Mouse (Mus musculus): ENCODE results near the gene Garnl3. TPM values are rescaled to one million over a fixed set of nuclear protein-coding genes. Genes with fewer than 3 reads are reported as not detected.
"Not testable (repeated sequence)": the region's sequence is repeated elsewhere in the genome, so short reads cannot be mapped to it uniquely, and the experiment has no call there.

Garnl3 gene
- polyA plus RNA-seq, 1 experiment from 2014 or later = 11.0 TPM

GRCm38 (mm10) chr2:33129005-33129404 lies 2.4 kb downstream of the Garnl3 start:
- peaks cover 31% of the 10 kb centered on the region for H3K27me3 ChIP-seq (replicated peaks)
- peak overlapping the region; percentile 98 for H3K4me2 ChIP-seq
- 57% methylated on average over 2 of the region's 2 CpGs for WGBS
- H3K36me3 ChIP-seq = no peaks in the 10 kb centered on the region
- H3K9ac ChIP-seq = peak overlapping the region; percentile 89; the same call in 1 of the 2 replicates
- H3K4me1 ChIP-seq = peaks cover 28% of the 10 kb centered on the region
- H3K4me3 ChIP-seq = peak overlapping the region; percentile 80
- no peaks in the 10 kb centered on the region for H3K9me3 ChIP-seq
- no peak overlapping the region for H3K27ac ChIP-seq (replicated peaks)
- ATAC-seq (ENCODE audit: extremely low read depth, insufficient number of reproducible peaks, low FRiP score, low TSS enrichment) = no peak

GRCm38 (mm10) chr2:33127271-33127670 lies 4.2 kb downstream of the Garnl3 start:
- no peaks in the 10 kb centered on the region for H3K36me3 ChIP-seq
- no peak overlapping the region for H3K9ac ChIP-seq
- no peaks in the 10 kb centered on the region for H3K9me3 ChIP-seq
- ATAC-seq (ENCODE audit: extremely low read depth, insufficient number of reproducible peaks, low FRiP score, low TSS enrichment) = no peak
- 28% methylated on average over 2 of the region's 2 CpGs for WGBS
- no peak overlapping the region for H3K27ac ChIP-seq (replicated peaks)
- H3K4me2 ChIP-seq = no peak overlapping the region
- peaks cover 15% of the 10 kb centered on the region for H3K27me3 ChIP-seq (replicated peaks)
- no peak overlapping the region for H3K4me3 ChIP-seq
- peaks cover 24% of the 10 kb centered on the region for H3K4me1 ChIP-seq

GRCm38 (mm10) chr2:33122856-33123255 lies 8.6 kb downstream of the Garnl3 start:
- no peak for ATAC-seq (ENCODE audit: extremely low read depth, insufficient number of reproducible peaks, low FRiP score, low TSS enrichment)
- WGBS = 70% methylated on average over 6 of the region's 6 CpGs
- Histone ChIP-seq H3K4me2 (no peak overlapping the region), H3K4me3 (no peak overlapping the region), H3K36me3 (no peaks in the 10 kb centered on the region), H3K9me3 (no peaks in the 10 kb centered on the region), H3K4me1 (peaks cover 21% of the 10 kb centered on the region), H3K9ac (no peak overlapping the region), H3K27me3 (replicated peaks) (no peaks in the 10 kb centered on the region), H3K27ac (replicated peaks) (no peak overlapping the region)

GRCm38 (mm10) chr2:33100536-33100935 lies 30.9 kb downstream of the Garnl3 start:
- H3K4me1 ChIP-seq = peaks cover 5% of the 10 kb centered on the region
- H3K27ac ChIP-seq (replicated peaks) = no peak overlapping the region
- H3K4me3 ChIP-seq = no peak overlapping the region
- no peaks in the 10 kb centered on the region for H3K9me3 ChIP-seq
- no peak overlapping the region for H3K9ac ChIP-seq
- WGBS = 72% methylated on average over 8 of the region's 8 CpGs
- H3K4me2 ChIP-seq = no peak overlapping the region
- H3K36me3 ChIP-seq = 0 out of 2 replicates have a peak, but pooled peaks cover 9% of the 10 kb centered on the region
- ATAC-seq (ENCODE audit: extremely low read depth, insufficient number of reproducible peaks, low FRiP score, low TSS enrichment) = no peak
- no peaks in the 10 kb centered on the region for H3K27me3 ChIP-seq (replicated peaks)

GRCm38 (mm10) chr2:33097326-33097725 lies 34.1 kb downstream of the Garnl3 start:
- not testable (repeated sequence) for H3K36me3 ChIP-seq; H3K9me3 ChIP-seq; H3K4me1 ChIP-seq; H3K4me2 ChIP-seq; H3K9ac ChIP-seq; ATAC-seq (ENCODE audit: extremely low read depth, insufficient number of reproducible peaks, low FRiP score, low TSS enrichment); H3K27me3 ChIP-seq (replicated peaks); H3K27ac ChIP-seq (replicated peaks); H3K4me3 ChIP-seq
- 79% methylated on average over 12 of the region's 12 CpGs for WGBS

- H3K27me3 ChIP-seq (replicated peaks) = no peaks in the 10 kb centered on the region
- no peak overlapping the region for H3K4me2 ChIP-seq
- H3K27ac ChIP-seq (replicated peaks) = no peak overlapping the region
- 0 out of 2 replicates have a peak, but pooled peaks cover 2% of the 10 kb centered on the region for H3K36me3 ChIP-seq
- no peak overlapping the region for H3K4me3 ChIP-seq
- H3K9ac ChIP-seq = no peak overlapping the region
- no peaks in the 10 kb centered on the region for H3K9me3 ChIP-seq
- H3K4me1 ChIP-seq = peaks cover 17% of the 10 kb centered on the region
- ATAC-seq (ENCODE audit: extremely low read depth, insufficient number of reproducible peaks, low FRiP score, low TSS enrichment) = no peak
- WGBS = 63% methylated on average over 10 of the region's 10 CpGs
These were observed 36.2 kb downstream of the Garnl3 start for GRCm38 (mm10) chr2:33095221-33095671.

GRCm38 (mm10) chr2:33090620-33091520 lies 40.6 kb downstream of the Garnl3 start:
- H3K9me3 ChIP-seq = no peaks in the 10 kb centered on the region
- no peaks in the 10 kb centered on the region for H3K27me3 ChIP-seq (replicated peaks)
- 65% methylated on average over 8 of the region's 8 CpGs for WGBS
- H3K4me2 ChIP-seq = no peak overlapping the region
- peaks cover 17% of the 10 kb centered on the region for H3K4me1 ChIP-seq
- H3K4me3 ChIP-seq = no peak overlapping the region
- H3K9ac ChIP-seq = no peak overlapping the region
- no peak for ATAC-seq (ENCODE audit: extremely low read depth, insufficient number of reproducible peaks, low FRiP score, low TSS enrichment)
- no peaks in the 10 kb centered on the region for H3K36me3 ChIP-seq
- no peak overlapping the region; the same call in none of the 2 replicates for H3K27ac ChIP-seq (replicated peaks)

GRCm38 (mm10) chr2:33090033-33090400 lies 41.4 kb downstream of the Garnl3 start:
- not testable (repeated sequence) for H3K9me3 ChIP-seq; H3K4me3 ChIP-seq; H3K27ac ChIP-seq (replicated peaks); H3K4me2 ChIP-seq; H3K9ac ChIP-seq; H3K27me3 ChIP-seq (replicated peaks); H3K36me3 ChIP-seq; ATAC-seq (ENCODE audit: extremely low read depth, insufficient number of reproducible peaks, low FRiP score, low TSS enrichment)
- 68% methylated on average over 1 of the region's 1 CpGs for WGBS
- H3K4me1 ChIP-seq = peaks cover 14% of the 10 kb centered on the region

- ATAC-seq (ENCODE audit: extremely low read depth, insufficient number of reproducible peaks, low FRiP score, low TSS enrichment) = no peak
- Histone ChIP-seq H3K27me3 (replicated peaks) (no peaks in the 10 kb centered on the region), H3K36me3 (no peaks in the 10 kb centered on the region), H3K27ac (replicated peaks) (no peak overlapping the region), H3K9ac (no peak overlapping the region), H3K4me3 (no peak overlapping the region), H3K9me3 (no peaks in the 10 kb centered on the region), H3K4me1 (peaks cover 12% of the 10 kb centered on the region), H3K4me2 (no peak overlapping the region)
- WGBS = 78% methylated on average over 5 of the region's 5 CpGs
These were observed 42.0 kb downstream of the Garnl3 start for GRCm38 (mm10) chr2:33089356-33090032.

- WGBS = 71% methylated on average over 7 of the region's 7 CpGs
- Histone ChIP-seq H3K4me2 (no peak overlapping the region), H3K4me1 (peaks cover 15% of the 10 kb centered on the region), H3K27ac (replicated peaks) (no peak overlapping the region), H3K9me3 (no peaks in the 10 kb centered on the region), H3K27me3 (replicated peaks) (no peaks in the 10 kb centered on the region), H3K4me3 (no peak overlapping the region), H3K9ac (no peak overlapping the region), H3K36me3 (no peaks in the 10 kb centered on the region)
- no peak for ATAC-seq (ENCODE audit: extremely low read depth, insufficient number of reproducible peaks, low FRiP score, low TSS enrichment)
These were observed 44.6 kb downstream of the Garnl3 start for GRCm38 (mm10) chr2:33086671-33087363.

- WGBS = 70% methylated on average over 7 of the region's 7 CpGs
- Histone ChIP-seq H3K4me3 (no peak overlapping the region), H3K27me3 (replicated peaks) (no peaks in the 10 kb centered on the region), H3K9me3 (no peaks in the 10 kb centered on the region), H3K9ac (no peak overlapping the region), H3K4me2 (no peak overlapping the region), H3K36me3 (no peaks in the 10 kb centered on the region), H3K4me1 (peaks cover 10% of the 10 kb centered on the region), H3K27ac (replicated peaks) (no peak overlapping the region)
- ATAC-seq (ENCODE audit: extremely low read depth, insufficient number of reproducible peaks, low FRiP score, low TSS enrichment) = no peak
These were observed 45.3 kb downstream of the Garnl3 start for GRCm38 (mm10) chr2:33086016-33086596.
